Mouse (Mus musculus) right cerebral cortex, adult 18-20 months (tissue): ENCODE results near the gene Bmpr1b.

Source experiments
- DNase-seq: peaks from one replicate; pipeline ENCODE4 v3.0.0; 2022; ENCODE audit warnings: mixed read lengths

The Bmpr1b gene

GRCm38 (mm10) chr3:142106227-142106626 lies 63.0 kb downstream of the Bmpr1b start:
- DNase-seq, result peak; percentile 8

DNA sequence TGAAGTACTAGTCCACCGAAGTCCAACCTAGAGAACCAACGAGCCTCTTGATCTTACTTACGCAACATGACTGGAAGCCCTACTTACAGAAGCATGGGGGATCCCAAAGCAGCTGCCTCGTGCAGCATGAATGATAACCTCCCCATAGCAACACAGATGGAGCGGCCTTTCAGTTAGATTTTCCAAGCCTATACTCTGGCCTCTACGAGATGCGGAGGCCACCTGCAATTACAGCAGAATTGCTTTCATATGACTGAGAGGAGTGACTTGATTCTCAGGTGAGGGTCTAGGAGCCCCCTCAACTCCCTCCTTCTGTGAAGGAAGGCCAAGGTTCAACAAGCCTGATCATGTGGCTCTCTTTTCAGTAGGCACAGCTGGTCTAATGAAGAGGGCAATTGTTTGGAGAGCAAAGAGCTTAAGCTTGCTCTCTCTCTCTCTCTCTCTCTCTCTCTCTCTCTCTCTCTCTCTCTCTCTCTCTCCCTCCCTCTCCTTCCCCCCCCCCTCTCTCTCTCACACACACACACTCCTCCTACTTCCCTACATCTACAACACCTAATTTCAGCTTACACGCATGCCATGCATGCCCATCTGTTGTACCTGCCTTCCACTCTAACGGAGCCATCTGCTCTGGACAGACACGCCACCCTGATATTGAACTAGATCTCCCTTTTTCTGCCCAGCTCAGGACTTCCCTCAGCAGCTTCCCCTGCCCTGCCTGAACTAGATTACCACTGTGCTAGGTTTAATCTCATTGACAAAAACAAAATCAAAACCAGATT lies 65.0 kb downstream of the Bmpr1b start:
- DNase-seq, result no peak

DNA sequence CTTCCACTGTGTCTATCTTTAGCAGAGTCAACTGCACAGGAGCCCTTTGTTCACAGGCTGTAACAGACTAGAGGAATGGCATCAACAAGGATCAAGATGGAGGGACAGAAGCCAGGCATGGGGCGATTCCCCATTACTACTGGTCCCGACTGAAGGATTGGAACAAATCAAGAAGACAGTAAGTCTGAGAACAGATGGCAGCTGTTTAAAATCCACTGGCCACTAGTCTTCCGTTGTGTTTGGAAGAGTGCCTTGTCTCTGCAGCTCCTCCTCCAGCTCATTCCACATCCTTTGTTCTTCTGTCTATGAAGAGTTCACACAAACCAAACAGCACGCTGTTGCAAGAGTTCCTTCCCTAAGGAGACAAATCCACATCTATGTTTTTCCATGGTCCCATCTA lies 65.6 kb downstream of the Bmpr1b start:
- DNase-seq, result no peak

GRCm38 (mm10) chr3:142099151-142099550 lies 70.1 kb downstream of the Bmpr1b start:
- DNase-seq, result no peak

GRCm38 (mm10) chr3:142094049-142094448 lies 75.2 kb downstream of the Bmpr1b start:
- no peak for DNase-seq

GRCm38 (mm10) chr3:142089684-142090083 lies 79.5 kb downstream of the Bmpr1b start:
- DNase-seq, result no peak

- DNase-seq, result no peak
Observed at GRCm38 (mm10) chr3:142085938-142086337, 83.3 kb downstream of the Bmpr1b start.

DNA sequence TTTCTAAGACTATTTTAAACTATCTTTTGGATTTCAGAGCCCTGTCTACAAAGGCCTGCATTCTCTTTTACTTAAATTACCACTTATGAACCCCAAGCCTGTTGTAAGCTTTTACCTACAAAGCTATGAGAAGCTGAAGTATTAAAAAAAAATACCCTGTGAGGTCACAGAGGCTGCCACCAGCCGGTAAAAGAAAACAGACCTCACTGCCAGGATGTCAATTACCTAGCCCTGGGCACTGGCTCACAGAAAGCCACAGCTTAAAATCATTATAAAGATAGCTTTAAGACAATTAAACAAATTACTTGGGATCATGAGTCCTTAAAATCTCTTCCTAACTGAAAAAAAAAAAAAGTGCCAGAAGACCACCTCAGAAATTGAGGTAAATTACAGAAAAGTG lies 85.1 kb downstream of the Bmpr1b start:
- DNase-seq, result no peak

DNA sequence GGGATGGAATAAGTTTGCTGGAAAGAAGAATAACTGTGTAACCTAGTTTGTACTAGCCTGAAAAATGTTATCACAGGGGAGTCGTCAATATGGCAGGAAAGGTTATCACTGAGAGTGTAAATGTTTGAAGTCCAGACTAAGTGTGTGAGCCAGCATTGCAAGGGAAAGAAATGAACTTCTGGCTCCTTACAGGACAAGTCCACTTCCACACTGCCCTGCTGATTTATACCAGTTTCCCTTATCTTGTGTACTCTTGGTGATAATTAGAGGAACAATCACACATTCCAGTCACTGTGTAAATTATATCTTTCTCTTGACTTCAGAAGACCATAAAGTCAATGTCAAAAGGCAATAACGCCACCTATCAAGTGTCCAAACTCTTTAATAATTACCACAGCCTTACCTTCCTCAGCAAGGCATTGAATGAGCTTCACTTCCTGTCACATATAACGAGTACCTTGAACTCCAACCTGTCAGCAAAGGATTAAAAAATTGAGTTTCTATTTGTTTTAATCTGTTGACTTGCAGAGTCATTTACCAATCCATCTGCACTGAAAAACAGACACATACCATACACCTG lies 91.4 kb downstream of the Bmpr1b start:
- no peak for DNase-seq

GRCm38 (mm10) chr3:142071601-142072000 lies 97.6 kb downstream of the Bmpr1b start:
- DNase-seq, result no peak

DNA sequence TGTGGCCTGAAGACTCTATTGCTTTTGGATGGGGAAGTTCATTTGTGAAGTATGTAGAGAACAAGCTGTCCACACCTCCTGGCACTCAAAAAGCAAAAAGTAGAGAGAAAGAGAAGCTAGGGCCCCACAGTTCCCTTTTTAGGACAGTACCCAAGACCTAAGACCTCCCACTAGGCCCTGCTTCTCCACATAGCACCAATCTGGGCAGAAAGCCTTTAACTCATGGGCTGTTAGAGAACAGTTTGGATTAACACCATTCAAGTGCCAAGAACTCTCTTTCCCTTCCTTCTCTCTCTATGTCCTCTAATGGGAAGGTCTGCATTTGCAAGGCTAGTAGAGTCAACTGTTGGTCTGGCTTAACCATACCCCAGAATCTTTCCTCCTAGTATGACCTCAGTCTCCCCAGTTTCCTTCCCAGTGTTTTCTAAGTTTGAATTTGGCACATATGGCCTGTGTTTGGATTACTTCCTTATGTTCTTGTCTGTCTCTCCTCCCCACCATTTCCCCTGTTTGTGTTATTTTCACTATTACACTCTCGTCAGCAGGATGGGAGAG lies 102.4 kb downstream of the Bmpr1b start:
- DNase-seq, result no peak

DNA sequence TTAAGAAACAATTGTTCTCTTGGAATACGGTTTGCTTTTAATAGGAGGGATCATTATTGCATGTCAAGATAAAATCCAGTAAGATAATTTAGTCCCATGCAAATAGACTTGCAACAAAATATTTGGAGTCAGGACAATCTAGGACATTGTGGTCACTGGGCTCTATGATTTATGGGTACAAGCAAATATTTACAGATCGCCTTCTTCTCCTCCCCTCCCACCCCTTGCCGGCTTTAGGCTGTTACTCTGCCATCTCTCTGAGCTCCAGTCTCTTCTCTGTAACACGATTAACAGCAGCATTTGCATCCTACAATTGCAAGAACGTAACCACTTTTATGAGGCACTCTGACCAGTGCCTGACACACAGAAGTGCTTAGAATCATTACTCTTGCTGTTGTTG lies 104.1 kb downstream of the Bmpr1b start:
- no peak for DNase-seq

GRCm38 (mm10) chr3:142063536-142064226 lies 105.5 kb downstream of the Bmpr1b start:
- no peak for DNase-seq

DNA sequence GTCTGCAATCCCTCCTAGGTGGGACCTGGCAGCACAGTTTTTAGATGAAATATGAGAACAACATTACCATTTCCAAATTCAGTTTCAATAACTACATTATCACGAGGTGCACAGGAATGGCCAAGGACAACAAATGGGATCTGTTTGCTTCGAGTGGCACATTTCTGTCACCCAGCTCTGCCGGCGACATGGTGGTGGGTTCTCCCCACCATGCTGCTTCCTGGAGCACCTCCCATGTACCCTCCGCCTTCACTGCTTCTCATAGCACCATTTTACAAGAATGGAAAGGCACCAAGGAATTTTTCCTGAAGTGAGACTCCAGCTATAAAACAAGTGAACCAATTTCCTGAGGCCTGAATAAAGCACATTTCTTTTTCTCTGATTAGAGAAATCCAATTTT lies 108.0 kb downstream of the Bmpr1b start:
- DNase-seq, result no peak

GRCm38 (mm10) chr3:142059890-142060289 lies 109.3 kb downstream of the Bmpr1b start:
- DNase-seq, result no peak

GRCm38 (mm10) chr3:142050681-142051080 lies 118.5 kb downstream of the Bmpr1b start:
- no peak for DNase-seq

GRCm38 (mm10) chr3:142049610-142050009 lies 119.6 kb downstream of the Bmpr1b start:
- no peak for DNase-seq

DNA sequence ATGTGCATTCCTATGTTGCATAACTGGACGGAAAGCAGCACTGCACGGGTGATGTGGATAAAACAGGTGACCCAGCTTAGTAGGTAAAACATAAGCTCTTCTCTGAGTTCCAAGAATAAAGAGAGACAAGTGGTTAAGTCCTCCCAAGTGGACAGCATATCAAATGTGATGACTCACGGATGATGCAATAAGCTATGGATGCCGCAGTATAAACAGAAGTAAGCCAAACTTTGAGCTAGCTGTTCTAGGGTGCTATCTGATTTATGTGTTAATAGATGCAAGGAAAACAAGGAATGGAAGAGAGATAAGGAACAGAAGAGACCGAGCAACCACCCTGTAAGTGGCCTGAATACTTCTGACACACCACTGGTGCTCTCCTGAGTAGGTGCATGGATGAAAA lies 120.1 kb downstream of the Bmpr1b start:
- DNase-seq, result no peak

DNA sequence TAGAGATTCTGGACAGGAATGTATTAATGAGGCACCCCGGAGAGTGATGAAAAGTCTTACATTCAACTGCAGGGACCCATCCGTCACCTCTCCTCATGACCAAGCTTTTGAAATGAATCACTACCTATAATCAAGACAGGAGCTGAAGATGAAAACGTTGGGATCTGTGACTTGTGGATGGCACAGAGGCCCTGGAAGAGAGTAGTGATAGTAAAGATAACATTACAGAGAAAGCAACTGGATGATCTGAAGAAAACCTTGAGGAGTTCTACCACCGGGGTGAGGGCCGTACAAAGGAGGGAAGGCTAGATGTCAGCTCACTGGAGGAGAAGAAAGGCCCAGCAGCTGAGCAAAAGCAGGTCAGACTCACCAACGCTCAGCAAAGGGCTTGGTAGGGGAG lies 120.7 kb downstream of the Bmpr1b start:
- DNase-seq, result no peak

DNA sequence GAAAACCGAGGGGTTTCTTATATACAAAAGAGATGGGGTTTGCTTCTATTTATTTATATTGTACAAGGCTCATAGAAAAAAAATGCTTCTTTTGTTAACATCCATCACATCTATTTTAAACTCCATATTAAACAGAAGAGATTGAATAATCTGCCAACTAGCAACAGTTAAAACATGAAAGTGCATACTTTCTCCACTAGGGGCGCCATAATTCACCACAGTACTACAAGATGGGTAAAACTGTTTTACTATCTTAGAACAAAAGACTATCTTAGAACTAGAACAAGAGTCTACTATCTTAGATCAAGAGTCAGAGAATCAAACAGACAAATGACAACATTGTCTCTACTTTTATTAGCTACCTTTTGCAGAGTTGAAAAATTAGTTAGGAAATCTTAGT lies 125.8 kb downstream of the Bmpr1b start:
- DNase-seq, result no peak

- no peak for DNase-seq
Observed at GRCm38 (mm10) chr3:142043006-142043405, 126.2 kb downstream of the Bmpr1b start.

GRCm38 (mm10) chr3:142040345-142040744 lies 128.9 kb downstream of the Bmpr1b start:
- DNase-seq, result no peak

- DNase-seq, result no peak
Observed at GRCm38 (mm10) chr3:142034160-142034559, 135.1 kb downstream of the Bmpr1b start.

DNA sequence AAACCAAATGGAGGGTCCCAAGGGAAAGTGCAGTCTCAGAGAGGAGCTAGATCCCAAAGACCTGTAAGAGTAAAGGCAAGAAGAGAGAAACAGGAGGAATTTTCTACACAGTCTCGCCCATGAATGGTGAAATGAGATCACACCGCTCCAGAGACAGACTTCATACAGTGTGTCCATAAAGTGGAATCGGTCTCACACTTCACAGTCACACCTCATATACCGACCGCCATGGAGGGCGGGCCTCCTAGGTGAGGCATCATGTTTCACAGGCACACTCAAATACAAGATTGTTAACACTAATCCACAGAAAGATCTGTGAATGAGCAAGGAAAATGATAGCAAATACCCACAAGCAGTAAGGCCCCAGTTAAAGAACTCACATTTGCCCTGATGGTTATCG lies 149.5 kb downstream of the Bmpr1b start:
- no peak for DNase-seq
